Mouse (Mus musculus) forebrain, embryonic 14.5 days (tissue): ENCODE results near the gene Cep57l1. TPM values are rescaled to one million over a fixed set of nuclear protein-coding genes. Genes with fewer than 3 reads are reported as not detected.

ENCODE experiments used
- ATAC-seq: fragments of 200-750 bp; cut with Nextera tagmentation; 2 replicates; pipeline ENCODE4 v1.8.0; 2017; ENCODE audit warnings: mild to moderate bottlenecking, moderate library complexity
- DNase-seq: peaks from one replicate; pipeline ENCODE4 v3.0.0-alpha.2; 2015; ENCODE audit warnings: low spot score
- H3K27ac ChIP-seq: fragments of 300-500 bp; sonication (generic); 2 replicates; pipeline ENCODE4 v1.5.1; 2014; ENCODE audit warnings: low read depth, mild to moderate bottlenecking, control low read depth, low read length, moderate library complexity
- H3K27me3 ChIP-seq: fragments of 300-500 bp; sonication (generic); replicated peaks from 2 replicates; pipeline ENCODE4 v1.6.1; 2014; ENCODE audit warnings: low read length, control low read depth, mixed read lengths; ENCODE audit not compliant: control insufficient read depth, insufficient read depth
- H3K36me3 ChIP-seq: fragments of 300-500 bp; sonication (generic); 2 replicates; pipeline ENCODE4 v1.6.1; 2014; ENCODE audit warnings: low read length, control low read depth; ENCODE audit not compliant: control insufficient read depth, insufficient read depth
- H3K4me1 ChIP-seq: fragments of 300-500 bp; sonication (generic); 2 replicates; pipeline ENCODE4 v1.6.1; 2014; ENCODE audit warnings: antibody characterized with exemption, low read length, control low read depth; ENCODE audit not compliant: control insufficient read depth, insufficient read depth
- H3K4me2 ChIP-seq: fragments of 300-500 bp; sonication (generic); 2 replicates; pipeline ENCODE4 v1.6.1; 2014; ENCODE audit warnings: mild to moderate bottlenecking, control low read depth, low read length
- H3K4me3 ChIP-seq: fragments of 300-500 bp; sonication (generic); 2 replicates; pipeline ENCODE4 v1.5.1; 2014; ENCODE audit warnings: low read depth, low read length, control low read depth
- H3K9ac ChIP-seq: fragments of 300-500 bp; sonication (generic); 2 replicates; pipeline ENCODE4 v1.6.1; 2014; ENCODE audit warnings: mild to moderate bottlenecking, low read length, control low read depth, moderate library complexity
- H3K9me3 ChIP-seq: fragments of 300-500 bp; sonication (generic); replicated peaks from 2 replicates; pipeline ENCODE4 v1.6.1; 2016; ENCODE audit warnings: low read length, control low read depth, mixed read lengths; ENCODE audit not compliant: control insufficient read depth
- WGBS: fragments of 180-500 bp; shearing (Covaris S2); extraction: QIAGEN DNeasy Blood & Tissue Kit; methylation state at CpG from one replicate; pipeline ENCODE4 v1.1.7; 2014; 5-methylcytosine and 5-hydroxymethylcytosine counted together
- polyA plus RNA-seq: library from polyadenylated mRNA; unstranded; fragments of >200 nt; fragmentation: Nextera tagmentation; extraction: Ambion mirVana; gene quantifications from 2 replicates; pipeline ENCODE4 v1.2.1, GENCODE M21; 2014

The Cep57l1 gene
- polyA plus RNA-seq, 1 experiment from 2014 or later = 14.8 TPM

GRCm38 (mm10) chr10:41711467-41711866 lies 98.2 kb downstream of the Cep57l1 start:
- 55% methylated on average over 7 of the region's 7 CpGs for WGBS
- DNase-seq = no peak
- Histone ChIP-seq H3K4me3 (no peak overlapping the region), H3K36me3 (no peaks in the 10 kb centered on the region), H3K4me2 (no peak overlapping the region), H3K27ac (no peak overlapping the region), H3K4me1 (peaks cover 2% of the 10 kb centered on the region; the same call in 1 of the 2 replicates), H3K9ac (no peak overlapping the region), H3K27me3 (no peaks in the 10 kb centered on the region), H3K9me3 (no peaks in the 10 kb centered on the region)
- no peak for ATAC-seq

GRCm38 (mm10) chr10:41710773-41711172 lies 98.9 kb downstream of the Cep57l1 start:
- H3K4me1 ChIP-seq = no peaks in the 10 kb centered on the region
- WGBS = 84% methylated on average over 8 of the region's 8 CpGs
- no peak overlapping the region for H3K9ac ChIP-seq
- H3K36me3 ChIP-seq = no peaks in the 10 kb centered on the region
- ATAC-seq = no peak
- DNase-seq = no peak
- H3K4me3 ChIP-seq = no peak overlapping the region
- H3K4me2 ChIP-seq = no peak overlapping the region
- no peak overlapping the region for H3K27ac ChIP-seq
- H3K9me3 ChIP-seq = no peaks in the 10 kb centered on the region
- H3K27me3 ChIP-seq = no peaks in the 10 kb centered on the region

- no peaks in the 10 kb centered on the region for H3K4me1 ChIP-seq
- WGBS = 97% methylated on average over 8 of the region's 8 CpGs
- H3K4me3 ChIP-seq = no peak overlapping the region
- DNase-seq (no peak), ATAC-seq (no peak)
- H3K9ac ChIP-seq = no peak overlapping the region
- H3K27ac ChIP-seq = no peak overlapping the region
- no peaks in the 10 kb centered on the region for H3K9me3 ChIP-seq
- no peaks in the 10 kb centered on the region for H3K27me3 ChIP-seq
- no peaks in the 10 kb centered on the region for H3K36me3 ChIP-seq
- H3K4me2 ChIP-seq = no peak overlapping the region
Observed at GRCm38 (mm10) chr10:41709341-41709740, 100.3 kb downstream of the Cep57l1 start.

- WGBS = 91% methylated on average over 5 of the region's 5 CpGs
Observed at GRCm38 (mm10) chr10:41699669-41700068, 110.0 kb downstream of the Cep57l1 start.

GRCm38 (mm10) chr10:41697040-41697439 lies 112.6 kb downstream of the Cep57l1 start:
- Histone ChIP-seq H3K36me3 (no peaks in the 10 kb centered on the region), H3K9me3 (no peaks in the 10 kb centered on the region), H3K9ac (no peak overlapping the region), H3K4me2 (no peak overlapping the region), H3K27me3 (no peaks in the 10 kb centered on the region), H3K4me3 (no peak overlapping the region), H3K27ac (no peak overlapping the region), H3K4me1 (no peaks in the 10 kb centered on the region)
- 90% methylated on average over 11 of the region's 11 CpGs for WGBS
- DNase-seq (no peak), ATAC-seq (no peak)

More at GRCm38 (mm10) chr10:41699669-41700068, 110.0 kb downstream of the Cep57l1 start:
- Histone ChIP-seq H3K4me3 (no peak overlapping the region), H3K36me3 (no peaks in the 10 kb centered on the region), H3K27me3 (no peaks in the 10 kb centered on the region), H3K4me2 (no peak overlapping the region), H3K9me3 (no peaks in the 10 kb centered on the region), H3K9ac (no peak overlapping the region), H3K4me1 (no peaks in the 10 kb centered on the region), H3K27ac (no peak overlapping the region)
- ATAC-seq (no peak), DNase-seq (no peak)

GRCm38 (mm10) chr10:41690978-41691377 lies 118.7 kb downstream of the Cep57l1 start:
- no peaks in the 10 kb centered on the region for H3K36me3 ChIP-seq
- ATAC-seq (no peak), DNase-seq (no peak)
- no peak overlapping the region for H3K4me3 ChIP-seq
- no peaks in the 10 kb centered on the region for H3K4me1 ChIP-seq
- WGBS = 74% methylated on average over 4 of the region's 4 CpGs
- H3K4me2 ChIP-seq = no peak overlapping the region
- H3K9me3 ChIP-seq = no peaks in the 10 kb centered on the region
- H3K9ac ChIP-seq = no peak overlapping the region
- no peaks in the 10 kb centered on the region for H3K27me3 ChIP-seq
- no peak overlapping the region for H3K27ac ChIP-seq

- H3K9ac ChIP-seq = peak overlapping the region; percentile 59
Observed at GRCm38 (mm10) chr10:41689941-41690887, 119.5 kb downstream of the Cep57l1 start.

GRCm38 (mm10) chr10:41684548-41684996 lies 125.1 kb downstream of the Cep57l1 start:
- no peaks in the 10 kb centered on the region for H3K9me3 ChIP-seq
- no peak for ATAC-seq
- H3K36me3 ChIP-seq = no peaks in the 10 kb centered on the region
- H3K4me3 ChIP-seq = no peak overlapping the region
- H3K27me3 ChIP-seq = 0 out of 2 replicates have a peak, but pooled peaks cover 7% of the 10 kb centered on the region
- H3K4me1 ChIP-seq = no peaks in the 10 kb centered on the region
- H3K27ac ChIP-seq = no peak overlapping the region
- H3K9ac ChIP-seq = no peak overlapping the region
- WGBS = 7% methylated on average over 21 of the region's 21 CpGs
- no peak for DNase-seq
- 0 out of 2 replicates have a peak overlapping the region, but pooled peaks have one; percentile 5 for H3K4me2 ChIP-seq

More at GRCm38 (mm10) chr10:41689941-41690887, 119.5 kb downstream of the Cep57l1 start:
- 18% methylated on average over 24 of the region's 24 CpGs for WGBS
- H3K4me1 ChIP-seq = no peaks in the 10 kb centered on the region
- H3K4me3 ChIP-seq = peak overlapping the region; percentile 40
- H3K27ac ChIP-seq = no peak overlapping the region
- H3K36me3 ChIP-seq = no peaks in the 10 kb centered on the region
- peak; percentile 82 for DNase-seq
- H3K27me3 ChIP-seq = no peaks in the 10 kb centered on the region
- peak; percentile 58; the same call in 1 of the 2 replicates for ATAC-seq
- peak overlapping the region; percentile 69 for H3K4me2 ChIP-seq
- no peaks in the 10 kb centered on the region for H3K9me3 ChIP-seq
